Mouse (Mus musculus): ENCODE results near the gene Cbarp.

Gene Cbarp

GRCm38 (mm10) chr10:80144864-80145838 is 4.5 kb upstream of the Cbarp start:
- in situ Hi-C loops (cut with MseI, MboI), result no loop called here

GRCm38 (mm10) chr10:80144159-80144558 is 3.5 kb upstream of the Cbarp start:
- in situ Hi-C loops (cut with MseI, MboI), result no loop called here

GRCm38 (mm10) chr10:80143664-80144063 is 3.0 kb upstream of the Cbarp start:
- in situ Hi-C loops (cut with MseI, MboI), result no loop called here

- in situ Hi-C loops (cut with MseI, MboI), result no loop called here
Observed at GRCm38 (mm10) chr10:80142530-80142925, 1.9 kb upstream of the Cbarp start.

- in situ Hi-C loops (cut with MseI, MboI), result no loop called here
Observed at GRCm38 (mm10) chr10:80141786-80142529, 1.3 kb upstream of the Cbarp start.

- in situ Hi-C loops (cut with MseI, MboI), result no loop called here
Observed at GRCm38 (mm10) chr10:80141243-80141642, 608 bp upstream of the Cbarp start.

- in situ Hi-C loops (cut with MseI, MboI), result no loop called here
Observed at GRCm38 (mm10) chr10:80139975-80140665, 515 bp downstream of the Cbarp start.

GRCm38 (mm10) chr10:80139439-80139775 is 1.2 kb downstream of the Cbarp start:
- in situ Hi-C loops (cut with MseI, MboI), result no loop called here

GRCm38 (mm10) chr10:80138553-80139438 is 1.8 kb downstream of the Cbarp start, which contains the start of gene Atp5d:
TSS of gene Atp5d (plus strand) at chr10:80138632.
- in situ Hi-C loops (cut with MseI, MboI), result no loop called here

- in situ Hi-C loops (cut with MseI, MboI), result no loop called here
Observed at GRCm38 (mm10) chr10:80137626-80138552, 2.7 kb downstream of the Cbarp start.

- in situ Hi-C loops (cut with MseI, MboI), result no loop called here
Observed at GRCm38 (mm10) chr10:80136952-80137625, 3.5 kb downstream of the Cbarp start.

- in situ Hi-C loops (cut with MseI, MboI), result no loop called here
Observed at GRCm38 (mm10) chr10:80136179-80136951, 4.3 kb downstream of the Cbarp start.

GRCm38 (mm10) chr10:80135641-80136040 is 5.0 kb downstream of the Cbarp start:
- in situ Hi-C loops (cut with MseI, MboI), result no loop called here

GRCm38 (mm10) chr10:80135161-80135560 is 5.5 kb downstream of the Cbarp start:
- in situ Hi-C loops (cut with MseI, MboI), result no loop called here

GRCm38 (mm10) chr10:80134421-80134820 is 6.2 kb downstream of the Cbarp start:
- in situ Hi-C loops (cut with MseI, MboI), result no loop called here

GRCm38 (mm10) chr10:80133226-80133849 is 7.3 kb downstream of the Cbarp start:
- in situ Hi-C loops (cut with MseI, MboI), result no loop called here

GRCm38 (mm10) chr10:80131952-80132350 is 8.7 kb downstream of the Cbarp start:
- in situ Hi-C loops (cut with MseI, MboI), result no loop called here

- in situ Hi-C loops (cut with MseI, MboI), result no loop called here
Observed at GRCm38 (mm10) chr10:80131316-80131951, 9.2 kb downstream of the Cbarp start.

Measured in mouse trophoblast stem cell (cell line).